Mouse (Mus musculus) neutrophil, adult 59 days (primary cell): ENCODE measurements around the gene Amotl2. TPM values are rescaled to one million over a fixed set of nuclear protein-coding genes. Genes with fewer than 3 reads are reported as not detected.

Source experiments
- total RNA-seq, 2 experiments: library from RNA; stranded (reverse); gene quantifications; 1 replicate in 1 of 2; 2 replicates in 1 of 2; pipeline ENCODE4 v1.2.4; 2023

The Amotl2 gene
- 1 to 10 TPM; 7.4 to 9.5 TPM for total RNA-seq

DNA sequence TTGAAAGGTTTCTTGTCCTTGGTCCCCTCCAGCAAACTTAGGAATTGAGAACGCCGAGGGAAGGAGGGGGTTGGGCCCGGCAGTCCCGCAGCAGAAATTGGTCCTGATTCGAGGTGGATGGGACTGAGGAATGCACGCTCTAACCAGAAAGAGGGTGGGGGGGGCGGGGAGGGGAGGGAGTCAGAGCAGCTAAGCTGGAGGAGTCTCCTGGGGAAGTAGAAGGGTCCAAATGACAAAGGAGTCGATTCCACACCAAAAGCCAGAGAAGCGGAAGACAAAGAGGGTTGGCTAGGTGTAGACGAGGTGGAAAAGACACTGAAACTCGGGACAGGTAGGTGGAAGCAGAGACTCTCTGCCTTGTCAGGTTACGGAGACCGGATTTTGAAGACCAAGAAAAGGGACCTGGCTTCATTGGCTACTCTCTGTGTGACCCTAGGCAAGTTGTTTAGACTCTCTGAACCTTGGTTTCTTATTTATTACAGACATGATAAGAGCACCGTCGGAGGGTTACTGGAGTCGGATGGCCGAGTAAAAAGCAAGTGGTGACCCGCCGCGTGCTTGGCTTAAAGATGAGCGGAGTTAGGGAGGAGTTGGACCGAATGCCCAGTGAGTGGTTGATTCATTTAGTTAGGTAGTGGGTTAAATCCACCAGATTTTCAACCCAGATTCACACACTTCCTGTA lies at the start of gene Amotl2:
Amotl2 (plus strand) TSS at position 192 of the 683 bp plus-strand sequence.

Other genes with a start within 250 kb of the Amotl2 start
- gene Ky, start 210.9 kb upstream of the Amotl2 start, total RNA-seq = under 1 TPM in 1 of 2 experiments, not detected in 1; 0.09 TPM
- 10 to 100 TPM; 89.6 to 89.9 TPM for gene Anapc13, start 90.4 kb upstream of the Amotl2 start, total RNA-seq
- 10 to 100 TPM; 22.6 TPM for gene Cep63, start 90.1 kb upstream of the Amotl2 start, total RNA-seq
- 1 to 10 TPM in 1 of 2 experiments, under 1 TPM in 1; 0.95 to 1.2 TPM for gene Ryk, start 118.2 kb downstream of the Amotl2 start, total RNA-seq